Mouse (Mus musculus) gastrocnemius, postnatal 25 days (tissue): Measurements from ENCODE around the gene Ddx59. TPM values are rescaled to one million over a fixed set of nuclear protein-coding genes. Genes with fewer than 3 reads are reported as not detected.

ENCODE experiments used
- DNase-seq: peaks from one replicate; pipeline ENCODE4 v3.0.0; 2022
- long read RNA-seq, 2 experiments: library from polyadenylated mRNA; stranded (forward); transcript quantifications; one replicate each; pipeline ENCODE4 v2.0.0; 2021
- total RNA-seq, 2 experiments: library from RNA; stranded (reverse); gene quantifications; 1 replicate in 1 of 2; 2 replicates in 1 of 2; pipeline ENCODE4 v1.2.3; 2021

The Ddx59 gene
- 10 to 100 TPM; 11.8 to 13.6 TPM for total RNA-seq
- long read RNA-seq, experiment 1, transcript Ddx59-201 (8 exons, 2,166 nt): major isoform, 11 of 16 reads
- long read RNA-seq, experiment 1, partial matches to known transcripts: 4 of 16 reads
- long read RNA-seq, experiment 1, other reads (novel, unspliced or antisense): 1 of 16 reads
- long read RNA-seq, experiment 2, transcript Ddx59-201 (8 exons, 2,166 nt): major isoform, 19 of 26 reads
- long read RNA-seq, experiment 2, partial matches to known transcripts: 4 of 26 reads
- long read RNA-seq, experiment 2, other reads (novel, unspliced or antisense): 3 of 26 reads

- DNase-seq: peak; percentile 98
Measured at GRCm38 (mm10) chr1:136414798-136415755, at the start of gene Ddx59. Gene Ddx59 (plus strand): TSS chr1:136415271.

- no peak for DNase-seq
Measured at GRCm38 (mm10) chr1:136365986-136366385, 49.1 kb upstream of the Ddx59 start.

GRCm38 (mm10) chr1:136379261-136379660 lies 35.8 kb upstream of the Ddx59 start:
- DNase-seq: no peak

GRCm38 (mm10) chr1:136380161-136380560 lies 34.9 kb upstream of the Ddx59 start:
- no peak for DNase-seq

- no peak for DNase-seq
Measured at GRCm38 (mm10) chr1:136380606-136381005, 34.5 kb upstream of the Ddx59 start.

GRCm38 (mm10) chr1:136381169-136381568 lies 33.9 kb upstream of the Ddx59 start:
- DNase-seq: no peak

GRCm38 (mm10) chr1:136381583-136381982 lies 33.5 kb upstream of the Ddx59 start:
- no peak for DNase-seq

GRCm38 (mm10) chr1:136386914-136387313 lies 28.2 kb upstream of the Ddx59 start:
- DNase-seq: no peak

- peak; percentile 25 for DNase-seq
Measured at GRCm38 (mm10) chr1:136394506-136394905, 20.6 kb upstream of the Ddx59 start.

- DNase-seq: no peak
Measured at GRCm38 (mm10) chr1:136395073-136395472, 20.0 kb upstream of the Ddx59 start.

- DNase-seq: no peak
Measured at GRCm38 (mm10) chr1:136401281-136401680, 13.8 kb upstream of the Ddx59 start.

GRCm38 (mm10) chr1:136409631-136410030 lies 5.4 kb upstream of the Ddx59 start:
- DNase-seq: no peak

GRCm38 (mm10) chr1:136415756-136416126 lies 670 bp downstream of the Ddx59 start:
- DNase-seq: no peak

GRCm38 (mm10) chr1:136418393-136418792 lies 3.3 kb downstream of the Ddx59 start:
- no peak for DNase-seq

- DNase-seq: no peak
Measured at GRCm38 (mm10) chr1:136427166-136427969, 12.3 kb downstream of the Ddx59 start.

GRCm38 (mm10) chr1:136428981-136429380 lies 13.9 kb downstream of the Ddx59 start:
- DNase-seq: no peak

- DNase-seq: no peak
Measured at GRCm38 (mm10) chr1:136430126-136430818, 15.2 kb downstream of the Ddx59 start.

- no peak for DNase-seq
Measured at GRCm38 (mm10) chr1:136440741-136441140, 25.7 kb downstream of the Ddx59 start.

- no peak for DNase-seq
Measured at GRCm38 (mm10) chr1:136442809-136443208, 27.7 kb downstream of the Ddx59 start.

GRCm38 (mm10) chr1:136444555-136445255 lies 29.6 kb downstream of the Ddx59 start:
- no peak for DNase-seq

GRCm38 (mm10) chr1:136446933-136447332 lies 31.9 kb downstream of the Ddx59 start:
- DNase-seq: no peak
